Mouse (Mus musculus): Measurements from ENCODE around the gene Sar1b.
"Not testable (repeated sequence)": the region's sequence is repeated elsewhere in the genome, so short reads cannot be mapped to it uniquely, and the experiment has no call there.

Sar1b gene

DNA sequence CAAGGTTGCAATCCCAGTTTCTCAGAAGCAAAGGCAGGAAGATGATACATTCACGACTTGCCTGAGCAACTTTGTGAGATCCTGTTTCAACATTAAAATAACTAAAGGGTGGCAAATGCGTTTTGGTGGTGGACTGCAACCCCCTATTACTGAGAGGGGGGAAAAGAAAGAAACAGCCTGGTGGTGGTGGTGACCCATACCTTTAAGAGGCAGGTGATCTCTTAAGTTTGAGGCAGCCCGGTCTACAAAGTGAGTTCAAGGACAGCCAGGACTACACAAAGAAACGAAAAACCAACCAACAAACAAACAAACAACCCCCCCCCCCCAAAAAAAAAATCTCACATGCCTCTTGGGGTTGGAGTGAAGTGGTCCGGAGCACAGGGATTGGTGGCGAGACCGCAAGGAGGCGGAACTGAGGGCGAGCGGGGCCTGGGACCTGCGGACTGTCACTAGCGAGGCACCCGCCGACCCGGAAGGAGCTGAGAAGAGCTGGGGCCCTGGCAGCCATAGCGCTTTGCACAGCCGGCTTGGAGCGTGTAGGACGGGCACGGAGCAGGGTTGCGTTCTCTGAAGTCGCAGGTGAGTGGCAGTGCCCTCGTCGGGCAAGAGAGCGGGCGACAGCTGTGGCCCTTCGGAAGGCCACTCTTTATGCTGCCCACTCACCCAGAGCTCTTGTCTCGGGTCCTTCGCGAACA, at the start of gene Sar1b, which contains the start of gene Sec24a:
TSS of gene Sar1b (plus strand) at position 475 of the 695 bp plus-strand sequence.
TSS of gene Sec24a (minus strand) at position 422 of the 695 bp plus-strand sequence.
- in situ Hi-C loops (cut with MboI): no loop called here

DNA sequence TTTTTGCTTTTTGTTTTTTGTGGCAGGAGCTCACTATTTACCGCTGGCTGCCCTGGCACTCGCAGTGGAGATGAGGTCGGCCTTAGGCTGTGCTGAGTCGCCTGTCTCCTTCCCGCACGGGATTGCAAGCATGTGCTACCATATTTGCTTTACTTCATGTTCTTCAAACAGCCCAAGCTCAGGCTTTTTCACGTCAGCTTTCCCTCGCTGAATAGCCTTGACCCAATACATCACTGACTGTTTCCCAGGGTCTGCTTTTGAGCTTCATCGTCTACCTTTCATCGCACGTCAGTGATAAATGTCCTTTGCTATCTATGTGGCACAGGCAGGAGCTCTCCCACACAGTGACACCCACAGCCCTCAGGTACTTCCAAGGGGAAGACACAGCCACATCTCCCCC, 42.4 kb upstream of the Sar1b start:
- in situ Hi-C loops (cut with MboI): no loop called here

- in situ Hi-C loops (cut with MboI): no loop called here
These were observed 30.6 kb upstream of the Sar1b start for GRCm38 (mm10) chr11:51732883-51733282.

DNA sequence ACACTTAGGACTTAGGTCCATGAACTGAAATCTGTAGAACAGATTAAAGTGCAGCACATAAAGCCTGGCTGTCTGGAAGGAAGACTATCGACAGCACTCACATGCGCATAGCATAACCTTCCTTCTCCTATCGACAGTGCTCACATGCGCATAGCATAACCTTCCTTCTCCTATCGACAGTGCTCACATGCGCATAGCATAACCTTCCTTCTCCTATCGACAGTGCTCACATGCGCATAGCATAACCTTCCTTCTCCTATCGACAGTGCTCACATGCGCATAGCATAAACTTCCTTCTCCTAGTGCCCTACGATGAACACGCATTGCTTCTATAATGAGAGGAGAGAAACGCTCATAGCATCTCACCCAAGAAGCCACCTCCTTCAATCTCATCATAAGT, 29.3 kb upstream of the Sar1b start:
- in situ Hi-C loops (cut with MboI): not testable (repeated sequence)

- in situ Hi-C loops (cut with MboI): no loop called here
These were observed 24.7 kb upstream of the Sar1b start for GRCm38 (mm10) chr11:51738651-51739403.

GRCm38 (mm10) chr11:51740701-51741100, 22.8 kb upstream of the Sar1b start:
- in situ Hi-C loops (cut with MboI): no loop called here

DNA sequence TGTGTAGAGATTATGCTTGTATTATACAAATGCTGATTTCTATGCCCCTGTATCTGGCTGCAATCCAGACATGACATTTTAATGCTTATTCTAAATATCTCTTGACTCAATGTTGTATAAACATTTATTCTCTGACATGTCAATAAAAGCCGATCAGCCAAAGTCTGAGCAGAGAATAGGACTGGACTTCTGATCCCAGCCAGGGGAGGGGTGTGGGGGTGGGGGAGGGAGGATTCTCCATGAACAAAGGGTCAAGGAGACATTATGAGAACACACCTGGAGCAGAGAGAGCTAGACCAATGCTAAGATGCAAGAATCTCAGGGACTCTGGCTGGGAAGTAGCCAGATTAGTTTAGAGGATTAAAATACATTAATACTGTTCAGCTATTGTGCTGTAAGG, 17.4 kb upstream of the Sar1b start:
- in situ Hi-C loops (cut with MboI): no loop called here

- in situ Hi-C loops (cut with MboI): not testable (repeated sequence)
These were observed 11.8 kb upstream of the Sar1b start for GRCm38 (mm10) chr11:51751623-51752225.

DNA sequence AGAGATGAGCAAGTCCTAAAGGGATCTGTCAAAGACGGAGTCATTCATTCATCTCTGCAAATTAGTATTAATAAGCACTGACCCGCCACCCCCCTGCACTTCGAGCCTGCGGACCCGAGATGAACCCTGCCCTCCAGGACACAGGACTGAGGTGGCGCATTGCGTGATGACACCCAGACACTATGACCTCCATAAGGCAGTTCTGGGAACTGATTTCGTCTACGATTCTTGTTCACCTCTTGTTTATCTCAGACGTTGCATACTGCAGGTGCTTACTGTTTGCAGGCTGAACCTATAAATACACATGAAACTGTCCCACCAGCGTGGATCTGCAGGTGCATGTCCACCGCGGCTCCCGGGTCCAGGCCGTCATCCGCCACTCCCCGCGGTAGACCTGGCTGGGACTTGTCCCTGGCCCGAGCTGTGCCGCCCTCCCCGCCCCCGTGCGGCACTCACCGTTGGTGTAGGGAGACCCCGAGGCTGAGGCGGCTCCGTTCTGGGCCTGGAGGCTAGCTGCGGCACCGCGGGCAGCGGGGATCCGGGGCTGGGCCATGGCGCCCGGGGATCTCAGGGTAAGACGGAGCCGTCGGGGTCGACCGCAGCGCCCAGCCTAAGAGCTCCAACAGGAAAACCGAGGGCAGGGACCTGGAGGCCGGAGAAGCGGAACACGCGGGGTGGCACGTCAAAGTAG, 7.7 kb upstream of the Sar1b start:
- in situ Hi-C loops (cut with MboI): no loop called here

- in situ Hi-C loops (cut with MboI): no loop called here
These were observed 7.1 kb upstream of the Sar1b start for GRCm38 (mm10) chr11:51756352-51756771.

DNA sequence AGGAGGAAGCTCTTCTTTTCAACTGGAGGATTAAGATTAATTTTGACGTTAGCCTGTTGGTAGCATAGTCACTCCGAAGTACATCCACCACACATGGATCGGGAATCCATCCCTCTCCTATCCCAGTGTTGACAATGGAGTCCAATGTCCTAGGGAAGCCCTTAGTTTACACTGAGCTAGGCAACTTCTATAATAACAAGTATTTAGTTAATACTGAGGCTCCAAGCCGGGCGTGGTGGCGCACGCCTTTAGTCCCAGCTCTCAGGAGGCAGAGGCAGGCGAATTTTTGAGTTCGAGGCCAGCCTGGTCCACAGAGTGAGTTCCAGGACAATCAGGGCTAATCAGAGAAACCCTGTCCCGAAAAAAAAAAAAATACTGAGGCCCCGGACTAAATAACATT, 6.5 kb upstream of the Sar1b start:
- in situ Hi-C loops (cut with MboI): no loop called here

DNA sequence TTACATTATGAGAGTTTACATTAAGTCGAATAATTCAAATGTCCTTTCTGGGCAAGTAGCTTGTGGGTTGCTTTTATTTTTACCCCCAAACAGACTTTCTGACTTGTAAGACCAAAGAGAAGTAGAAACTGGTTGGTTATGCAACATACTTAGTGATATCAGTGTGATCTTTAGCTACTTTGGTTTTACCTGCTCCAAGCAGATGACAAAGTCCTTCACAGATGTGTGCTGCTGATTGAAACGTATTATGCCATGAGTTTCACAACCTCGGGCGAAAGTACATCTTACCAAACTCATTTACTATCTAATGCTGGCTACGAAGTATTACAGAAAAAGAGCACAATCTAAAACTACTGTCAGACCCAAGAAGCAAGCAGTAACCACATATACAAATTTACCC, 5.9 kb upstream of the Sar1b start:
- in situ Hi-C loops (cut with MboI): no loop called here

- in situ Hi-C loops (cut with MboI): not testable (repeated sequence)
These were observed 5.3 kb upstream of the Sar1b start for GRCm38 (mm10) chr11:51758207-51758606.

- in situ Hi-C loops (cut with MboI): no loop called here
These were observed 4.2 kb upstream of the Sar1b start for GRCm38 (mm10) chr11:51759251-51759650.

DNA sequence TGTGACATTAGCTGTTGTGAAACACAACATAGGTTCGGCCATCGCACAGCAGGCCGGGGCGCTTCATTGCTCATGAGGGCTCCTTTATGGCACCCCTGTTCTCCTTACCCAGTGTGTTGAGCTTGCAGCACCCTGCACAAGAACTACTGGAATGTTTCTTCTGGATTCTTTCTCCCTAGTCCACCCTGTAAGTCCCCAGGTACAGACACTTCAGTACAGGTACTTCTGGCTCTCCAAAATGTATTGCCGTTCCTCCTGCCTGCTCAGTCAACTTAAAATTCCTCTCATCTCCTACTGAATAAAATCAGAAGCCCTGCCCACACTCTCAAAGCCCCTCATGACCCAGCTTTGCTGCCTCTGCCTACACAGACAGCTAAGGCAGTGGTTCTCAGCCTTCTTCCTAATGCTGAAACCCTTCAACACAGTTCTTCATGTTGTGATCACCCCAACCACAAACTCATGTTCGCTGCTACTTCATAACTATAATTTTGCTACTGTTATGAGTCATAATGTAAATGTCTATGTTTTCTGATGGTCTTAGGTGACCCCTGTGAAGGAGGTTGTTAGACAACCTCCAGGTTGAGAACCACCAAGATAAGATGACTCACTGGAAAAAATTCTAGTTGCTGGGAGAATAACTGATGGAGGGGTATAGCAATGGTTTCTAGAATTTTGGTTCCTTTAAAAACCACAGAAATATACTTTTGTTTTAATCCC, 3.4 kb upstream of the Sar1b start:
- in situ Hi-C loops (cut with MboI): no loop called here

- in situ Hi-C loops (cut with MboI): no loop called here
These were observed 2.2 kb upstream of the Sar1b start for GRCm38 (mm10) chr11:51761241-51761640.

DNA sequence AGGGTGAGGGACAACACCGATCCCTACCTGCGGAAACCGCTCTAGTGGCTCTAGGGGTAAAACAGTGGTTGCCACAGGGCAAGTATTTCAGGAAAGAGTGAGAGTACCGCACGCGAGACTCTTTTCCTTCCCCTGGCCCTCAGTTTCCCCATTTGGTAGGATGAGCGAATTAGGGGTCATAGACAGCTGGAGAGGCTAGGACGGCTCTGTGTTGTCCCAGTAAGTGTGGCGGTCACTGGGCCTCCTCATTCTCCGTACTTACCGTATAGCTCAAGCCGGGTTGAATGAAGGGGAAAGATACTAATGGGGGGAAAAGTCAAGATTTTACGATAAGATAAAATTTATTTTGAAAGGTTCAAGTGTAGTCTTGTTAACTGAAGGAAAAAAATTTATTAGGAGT, 468 bp downstream of the Sar1b start:
- in situ Hi-C loops (cut with MboI): no loop called here

- in situ Hi-C loops (cut with MboI): no loop called here
These were observed 1.3 kb downstream of the Sar1b start for GRCm38 (mm10) chr11:51764816-51765215.

DNA sequence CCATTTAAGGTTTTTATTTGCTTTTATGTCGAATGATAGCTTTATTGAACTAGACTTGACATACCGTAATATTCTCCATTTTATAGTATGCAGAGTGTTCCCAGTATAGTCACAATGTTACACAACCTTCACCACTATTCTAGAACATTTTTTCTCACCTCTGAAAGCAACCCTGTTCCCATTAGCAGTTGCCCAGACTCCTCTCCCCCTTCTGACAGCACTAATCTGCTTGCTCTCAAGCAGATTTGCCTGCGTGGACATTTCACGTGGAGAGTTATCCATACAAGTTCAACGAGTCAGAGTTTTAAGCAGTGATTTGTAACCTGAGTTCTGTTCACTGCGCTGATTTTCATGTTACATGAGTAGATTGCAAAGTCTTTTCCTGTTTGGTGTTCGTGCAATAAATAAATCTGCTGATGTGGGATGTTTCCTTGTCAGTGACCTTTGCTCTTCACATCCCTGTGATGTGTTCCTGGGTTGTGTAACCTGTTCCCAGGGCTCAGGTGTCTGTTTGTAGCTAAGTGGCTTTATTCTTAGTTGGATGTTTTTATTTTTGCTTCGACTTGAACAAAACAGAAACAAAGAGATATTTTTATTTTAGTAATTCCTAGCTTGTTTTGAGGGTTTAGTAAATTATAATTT, 4.2 kb downstream of the Sar1b start:
- in situ Hi-C loops (cut with MboI): no loop called here

DNA sequence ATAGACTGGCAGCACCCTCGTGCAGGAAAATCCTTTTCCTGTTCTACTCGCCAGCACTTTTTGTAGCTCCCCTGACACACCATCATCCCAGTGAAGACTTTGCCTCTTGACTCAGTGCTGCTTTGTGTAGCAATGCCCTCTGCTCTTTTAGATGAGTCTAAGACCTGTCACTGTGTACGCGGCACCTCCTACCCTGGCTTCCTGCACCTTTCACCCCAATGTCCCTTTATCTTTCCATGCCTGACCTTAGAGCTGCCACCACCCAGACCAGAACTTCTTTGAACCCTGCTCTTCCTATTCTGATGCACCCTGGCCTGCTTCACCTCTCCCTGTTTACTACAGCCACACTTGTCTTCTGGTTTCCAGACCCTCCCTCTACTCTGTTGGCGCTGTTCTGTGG, 4.8 kb downstream of the Sar1b start:
- in situ Hi-C loops (cut with MboI): no loop called here

DNA sequence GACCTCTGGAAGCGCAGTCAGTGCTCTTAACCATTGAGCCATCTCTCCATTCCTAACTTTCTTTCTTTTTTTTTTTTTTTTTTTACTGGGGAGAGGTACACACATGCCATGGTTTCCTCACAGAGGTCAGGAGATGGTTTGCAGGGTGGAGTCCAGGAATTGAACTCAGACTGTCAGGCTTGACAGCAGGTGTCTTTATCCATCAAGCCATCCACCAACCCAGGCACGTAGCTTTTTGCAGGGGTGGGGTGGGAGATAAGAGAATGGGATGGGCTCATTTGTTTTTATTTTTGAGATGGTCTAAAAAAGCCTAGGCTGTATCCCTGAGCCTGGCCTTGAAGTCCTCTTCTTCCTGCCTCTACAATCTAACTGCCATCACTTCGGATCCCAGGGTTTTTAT, 12.0 kb downstream of the Sar1b start:
- in situ Hi-C loops (cut with MboI): no loop called here
